Mouse (Mus musculus): ENCODE measurements around the gene Foxe3. TPM values are rescaled to one million over a fixed set of nuclear protein-coding genes. Genes with fewer than 3 reads are reported as not detected.
"Not testable (repeated sequence)": the region's sequence is repeated elsewhere in the genome, so short reads cannot be mapped to it uniquely, and the experiment has no call there.

Gene Foxe3
- total RNA-seq (2021): not detected

GRCm38 (mm10) chr4:114925917-114926312 lies at the start of gene Foxe3:
Gene Foxe3, minus strand, starts transcription at chr4:114926013.
- DNase-seq (ENCODE audit: low spot score): no peak
- intact Hi-C loops (cut with DNase I): no loop called here

GRCm38 (mm10) chr4:114973229-114973740 lies 47.5 kb upstream of the Foxe3 start:
- no peak for DNase-seq (ENCODE audit: low spot score)
- intact Hi-C loops (cut with DNase I): no loop called here

GRCm38 (mm10) chr4:114970736-114971135 lies 44.9 kb upstream of the Foxe3 start:
- no peak for DNase-seq (ENCODE audit: low spot score)
- intact Hi-C loops (cut with DNase I): no loop called here

GRCm38 (mm10) chr4:114960881-114961280 lies 35.1 kb upstream of the Foxe3 start:
- intact Hi-C loops (cut with DNase I); DNase-seq (ENCODE audit: low spot score): not testable (repeated sequence)

GRCm38 (mm10) chr4:114959533-114959932 lies 33.7 kb upstream of the Foxe3 start:
- DNase-seq (ENCODE audit: low spot score): no peak
- intact Hi-C loops (cut with DNase I): no loop called here

- DNase-seq (ENCODE audit: low spot score): no peak
- intact Hi-C loops (cut with DNase I): no loop called here
Observed at GRCm38 (mm10) chr4:114958786-114959185, 33.0 kb upstream of the Foxe3 start.

- intact Hi-C loops (cut with DNase I): no loop called here
- no peak for DNase-seq (ENCODE audit: low spot score)
Observed at GRCm38 (mm10) chr4:114958231-114958630, 32.4 kb upstream of the Foxe3 start.

GRCm38 (mm10) chr4:114957403-114957802 lies 31.6 kb upstream of the Foxe3 start:
- intact Hi-C loops (cut with DNase I): no loop called here
- DNase-seq (ENCODE audit: low spot score): no peak

GRCm38 (mm10) chr4:114953172-114953571 lies 27.4 kb upstream of the Foxe3 start:
- intact Hi-C loops (cut with DNase I): no loop called here

GRCm38 (mm10) chr4:114947852-114948481 lies 22.2 kb upstream of the Foxe3 start:
- intact Hi-C loops (cut with DNase I): loop anchor here (1.0 to 5.0 kb wide), 3 partner anchors 31 to 301 kb away; no protein-coding TSS in a partner anchor
- no peak for DNase-seq (ENCODE audit: low spot score)

More at GRCm38 (mm10) chr4:114953172-114953571, 27.4 kb upstream of the Foxe3 start:
- no peak for DNase-seq (ENCODE audit: low spot score)

GRCm38 (mm10) chr4:114947395-114947794 lies 21.6 kb upstream of the Foxe3 start:
- peak; percentile 40 for DNase-seq (ENCODE audit: low spot score)
- intact Hi-C loops (cut with DNase I): loop anchor here (1.0 to 5.0 kb wide), 2 partner anchors 30 to 300 kb away; no protein-coding TSS in a partner anchor

- intact Hi-C loops (cut with DNase I): loop anchor here (5.0 kb wide), 1 partner anchor 299 kb away; no protein-coding TSS in a partner anchor
- DNase-seq (ENCODE audit: low spot score): no peak
Observed at GRCm38 (mm10) chr4:114946416-114946815, 20.6 kb upstream of the Foxe3 start.

GRCm38 (mm10) chr4:114945021-114945420 lies 19.2 kb upstream of the Foxe3 start:
- no peak for DNase-seq (ENCODE audit: low spot score)
- intact Hi-C loops (cut with DNase I): loop anchor here (5.0 kb wide), 1 partner anchor 298 kb away; no protein-coding TSS in a partner anchor

- DNase-seq (ENCODE audit: low spot score): no peak
- intact Hi-C loops (cut with DNase I): no loop called here
Observed at GRCm38 (mm10) chr4:114942583-114942982, 16.8 kb upstream of the Foxe3 start.

- no peak for DNase-seq (ENCODE audit: low spot score)
- intact Hi-C loops (cut with DNase I): no loop called here
Observed at GRCm38 (mm10) chr4:114942112-114942511, 16.3 kb upstream of the Foxe3 start.

GRCm38 (mm10) chr4:114941311-114941710 lies 15.5 kb upstream of the Foxe3 start:
- no peak for DNase-seq (ENCODE audit: low spot score)
- intact Hi-C loops (cut with DNase I): no loop called here

- DNase-seq (ENCODE audit: low spot score): no peak
- intact Hi-C loops (cut with DNase I): no loop called here
Observed at GRCm38 (mm10) chr4:114938248-114938647, 12.4 kb upstream of the Foxe3 start.

- DNase-seq (ENCODE audit: low spot score): no peak
Observed at GRCm38 (mm10) chr4:114937459-114938047, 11.7 kb upstream of the Foxe3 start.

GRCm38 (mm10) chr4:114934188-114934587 lies 8.4 kb upstream of the Foxe3 start:
- no peak for DNase-seq (ENCODE audit: low spot score)

More at GRCm38 (mm10) chr4:114937459-114938047, 11.7 kb upstream of the Foxe3 start:
- intact Hi-C loops (cut with DNase I): no loop called here

GRCm38 (mm10) chr4:114932747-114933146 lies 6.9 kb upstream of the Foxe3 start:
- no peak for DNase-seq (ENCODE audit: low spot score)
- intact Hi-C loops (cut with DNase I): no loop called here

More at GRCm38 (mm10) chr4:114934188-114934587, 8.4 kb upstream of the Foxe3 start:
- intact Hi-C loops (cut with DNase I): no loop called here

- DNase-seq (ENCODE audit: low spot score): no peak
- intact Hi-C loops (cut with DNase I): no loop called here
Observed at GRCm38 (mm10) chr4:114929155-114929554, 3.3 kb upstream of the Foxe3 start.
